9 mouse cellular contexts compared by ENCODE assay signal in the genomic region with DNA sequence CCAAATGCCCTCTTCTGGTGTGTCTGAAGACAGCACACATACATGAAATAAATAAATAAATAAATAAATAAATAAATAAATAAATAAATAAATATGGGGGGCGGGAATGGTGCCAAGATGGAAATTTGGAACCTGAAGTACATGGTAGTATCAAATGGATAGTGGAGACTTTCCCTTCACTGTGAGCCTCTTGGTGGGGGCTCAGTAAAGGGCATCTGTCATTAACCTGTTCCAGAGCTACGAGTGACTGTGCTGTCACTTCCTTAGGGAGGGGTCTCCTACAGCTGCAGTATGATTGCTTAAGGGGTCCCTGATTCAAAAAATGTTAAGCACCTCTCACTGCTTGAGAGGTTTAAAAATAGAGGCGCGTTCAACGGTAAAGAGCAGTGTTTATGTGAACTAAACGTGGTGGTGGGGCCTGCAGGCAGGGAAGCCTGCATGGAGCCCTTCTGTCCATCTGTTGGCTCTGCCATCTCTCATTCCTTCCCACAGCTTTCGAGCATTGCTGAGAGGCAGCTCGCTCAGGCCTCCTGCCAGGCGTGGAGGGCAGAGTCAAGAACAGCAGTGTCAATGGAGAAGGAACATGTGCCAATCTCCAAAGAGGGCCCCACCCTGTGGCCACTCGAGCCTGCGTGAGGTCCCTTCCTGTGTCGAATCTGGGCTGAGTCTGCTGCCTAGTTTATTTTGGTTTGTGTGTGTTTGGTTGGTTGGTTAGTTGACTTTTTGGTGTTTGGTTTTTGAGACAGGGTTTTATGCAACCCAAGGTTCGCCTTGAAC. TPM values are rescaled to one million over a fixed set of nuclear protein-coding genes. Genes with fewer than 3 reads are reported as not detected.
A peak's percentile ranks its signal among the peaks of the same experiment; 100 is the strongest.
DNase-seq lines count a peak whose midpoint lies in the region; ATAC-seq and TF ChIP-seq lines count a peak whose summit lies in the region.
"Had no signal": no experiment of that assay in that cellular context is flagged by ENCODE, and none has a peak within 500 bp of the region (broad histone marks: within the 10 kb centered on the region; RNA-seq: fewer than 3 reads in every experiment).

No protein-coding gene starts in this region.

- WGBS in hindbrain, postnatal 0 days = 51% methylated on average over 13 of the region's 13 CpGs
- WGBS in hindbrain, embryonic 11.5 days = 78% methylated on average over 13 of the region's 13 CpGs
- WGBS in hindbrain, embryonic 14.5 days = 72% methylated on average over 13 of the region's 13 CpGs

- H3K27me3 ChIP-seq in hindbrain, postnatal 0 days (ENCODE audit: insufficient read depth, low read length) = no peaks in the 10 kb centered on the region
- H3K27me3 ChIP-seq in hindbrain, embryonic 11.5 days (ENCODE audit: control insufficient read depth, insufficient read depth, low read length) = no peaks in the 10 kb centered on the region
- no peaks in the 10 kb centered on the region for H3K27me3 ChIP-seq in hindbrain, embryonic 14.5 days (ENCODE audit: control insufficient read depth, insufficient read depth, low read length)

- DNase-seq in hindbrain, postnatal 0 days (ENCODE audit: low spot score) = peak; percentile 57
- no peak for DNase-seq in hindbrain, embryonic 11.5 days (ENCODE audit: low spot score)
- peak; percentile 91 to 97 for DNase-seq in cerebellum, postnatal 10 days
- DNase-seq in heart, postnatal 10 days = peak; percentile 79 to 85
- peak; percentile 88 for DNase-seq in lung, postnatal 25 days (ENCODE audit: low spot score)
- no peak for DNase-seq in c-Kit-positive CD71-positive TER-119-positive erythroid progenitor cells, embryonic 14.5 days (ENCODE audit: low spot score)
- no peak for DNase-seq in hindbrain, embryonic 14.5 days (ENCODE audit: low spot score)
- no peak for DNase-seq in layer of hippocampus, postnatal 36 days
- DNase-seq: kidney, postnatal 25 days had no signal

- ATAC-seq in hindbrain, postnatal 0 days = peak; percentile 57; the same call in 1 of the 2 replicates
- no peak for ATAC-seq in hindbrain, embryonic 11.5 days (ENCODE audit: low FRiP score)
- no peak for ATAC-seq in hindbrain, embryonic 14.5 days (ENCODE audit: low FRiP score)

- no peaks in the 10 kb centered on the region for H3K36me3 ChIP-seq in hindbrain, postnatal 0 days (ENCODE audit: insufficient read depth, low read length)
- no peaks in the 10 kb centered on the region for H3K36me3 ChIP-seq in hindbrain, embryonic 11.5 days (ENCODE audit: control insufficient read depth, insufficient read depth, low read length)
- no peaks in the 10 kb centered on the region for H3K36me3 ChIP-seq in hindbrain, embryonic 14.5 days (replicated peaks; ENCODE audit: control insufficient read depth, insufficient read depth)

- intact Hi-C loops in heart, postnatal 10 days (cut with DNase I) = no loop called here

- H3K9me3 ChIP-seq in hindbrain, postnatal 0 days (ENCODE audit: low read length) = no peaks in the 10 kb centered on the region
- H3K9me3 ChIP-seq in hindbrain, embryonic 11.5 days (ENCODE audit: control insufficient read depth, low read length) = no peaks in the 10 kb centered on the region
- no peaks in the 10 kb centered on the region for H3K9me3 ChIP-seq in hindbrain, embryonic 14.5 days (ENCODE audit: control insufficient read depth, low read length)

- H3K4me1 ChIP-seq in hindbrain, postnatal 0 days (ENCODE audit: insufficient read depth, low read length) = 0 out of 2 replicates have a peak, but pooled peaks cover 2% of the 10 kb centered on the region
- no peaks in the 10 kb centered on the region for H3K4me1 ChIP-seq in hindbrain, embryonic 11.5 days (replicated peaks; ENCODE audit: control insufficient read depth, insufficient read depth, low read length)
- peaks cover 1% of the 10 kb centered on the region; the same call in 1 of the 2 replicates for H3K4me1 ChIP-seq in hindbrain, embryonic 14.5 days (replicated peaks; ENCODE audit: control insufficient read depth, insufficient read depth, low read length)

- TF ChIP-seq CTCF in hindbrain, postnatal 0 days (IDR thresholded peaks at IDR 0.05; ENCODE audit: low read depth) = no peak; the same call in 1 of the 2 replicates

- no peak overlapping the region for H3K9ac ChIP-seq in hindbrain, postnatal 0 days (replicated peaks; ENCODE audit: low read length)
- no peak overlapping the region for H3K9ac ChIP-seq in hindbrain, embryonic 11.5 days (ENCODE audit: low read depth, low read length)
- H3K9ac ChIP-seq in hindbrain, embryonic 14.5 days = no peak overlapping the region

- H3K4me2 ChIP-seq in hindbrain, postnatal 0 days (ENCODE audit: low read depth, low read length) = no peak overlapping the region
- no peak overlapping the region for H3K4me2 ChIP-seq in hindbrain, embryonic 11.5 days (replicated peaks; ENCODE audit: low read depth, low read length)
- no peak overlapping the region for H3K4me2 ChIP-seq in hindbrain, embryonic 14.5 days (replicated peaks)

- no peak overlapping the region for H3K4me3 ChIP-seq in hindbrain, postnatal 0 days (ENCODE audit: low read length)
- H3K4me3 ChIP-seq in hindbrain, embryonic 11.5 days (ENCODE audit: low read depth, low read length) = no peak overlapping the region
- no peak overlapping the region for H3K4me3 ChIP-seq in hindbrain, embryonic 14.5 days (replicated peaks; ENCODE audit: low read length)

- H3K27ac ChIP-seq in hindbrain, postnatal 0 days = no peak overlapping the region
- no peak overlapping the region for H3K27ac ChIP-seq in hindbrain, embryonic 11.5 days (ENCODE audit: low read depth, low read length)
- H3K27ac ChIP-seq in hindbrain, embryonic 14.5 days = no peak overlapping the region

RNA-seq across cellular contexts. Expression of a gene that starts 46.8 kb away (rescaled TPM):
- 13.0 and 13.4 TPM in 2 replicates for total RNA-seq in hindbrain, postnatal 0 days (2014; rRNA removed)
- 9.9 and 10.7 TPM in 2 replicates for polyA plus RNA-seq in hindbrain, postnatal 0 days (2015; fragmentation: Nextera tagmentation; extraction: Ambion mirVana)
- 2.4 and 2.8 TPM in 2 replicates for polyA plus RNA-seq in hindbrain, embryonic 11.5 days (2014; fragmentation: Nextera tagmentation; extraction: Ambion mirVana)
- 10 to 100 TPM; 13.9 to 21.4 TPM for total RNA-seq in heart, postnatal 10 days (2021)
- 8.5 and 10.3 TPM in 2 replicates for polyA plus RNA-seq in hindbrain, embryonic 14.5 days (2014; fragmentation: Nextera tagmentation; extraction: Ambion mirVana)
- total RNA-seq in layer of hippocampus, postnatal 36 days (2021) = 100 to 1,000 TPM; 103 to 107 TPM

RNA-seq across cellular contexts. Expression of a gene that starts 49.3 kb away (rescaled TPM):
- 31.3 and 39.2 TPM in 2 replicates for total RNA-seq in hindbrain, postnatal 0 days (2014; rRNA removed)
- polyA plus RNA-seq in hindbrain, postnatal 0 days (2015; fragmentation: Nextera tagmentation; extraction: Ambion mirVana) = 13.5 and 13.6 TPM in 2 replicates
- 14.1 and 18.8 TPM in 2 replicates for polyA plus RNA-seq in hindbrain, embryonic 11.5 days (2014; fragmentation: Nextera tagmentation; extraction: Ambion mirVana)
- 10 to 100 TPM; 13.9 to 15.6 TPM for total RNA-seq in heart, postnatal 10 days (2021)
- polyA plus RNA-seq in hindbrain, embryonic 14.5 days (2014; fragmentation: Nextera tagmentation; extraction: Ambion mirVana) = 13.6 and 14.4 TPM in 2 replicates
- 10 to 100 TPM; 33.4 to 33.9 TPM for total RNA-seq in layer of hippocampus, postnatal 36 days (2021)

Comparison
In these comparisons a context has a peak if more than half of its experiments do, and no peak if none do; other contexts are left out.
1. DNase-seq: peak in hindbrain, postnatal 0 days (single experiment), cerebellum, postnatal 10 days (2 of 2), heart, postnatal 10 days (2 of 2) and lung, postnatal 25 days (single experiment); none in hindbrain, embryonic 11.5 days (single experiment), c-Kit-positive CD71-positive TER-119-positive erythroid progenitor cells, embryonic 14.5 days (single experiment), hindbrain, embryonic 14.5 days (single experiment) and layer of hippocampus, postnatal 36 days (0 of 2).